Mouse (Mus musculus): ENCODE measurements around the gene Acadm.

The Acadm gene

DNA sequence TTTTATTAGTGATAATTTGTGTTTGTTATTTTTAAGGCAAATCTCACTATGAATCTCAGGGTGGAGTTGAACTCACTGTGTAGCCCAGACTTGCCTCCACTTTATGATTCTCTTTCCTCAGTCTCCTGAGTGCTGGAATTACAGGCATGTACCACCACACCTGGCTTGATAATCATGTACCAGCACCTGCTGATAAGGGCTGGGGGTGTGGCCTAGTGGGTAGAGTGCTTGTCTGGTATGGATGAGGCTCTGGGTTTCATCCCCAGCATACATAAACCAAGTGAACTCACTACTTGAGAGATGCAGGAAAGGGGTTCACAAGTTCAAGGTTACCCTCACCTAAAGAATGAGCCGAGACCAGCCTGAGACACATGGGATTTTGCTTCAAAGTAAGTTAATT lies 42.5 kb downstream of the Acadm start:
- no peak for DNase-seq (ENCODE audit: low spot score)

DNA sequence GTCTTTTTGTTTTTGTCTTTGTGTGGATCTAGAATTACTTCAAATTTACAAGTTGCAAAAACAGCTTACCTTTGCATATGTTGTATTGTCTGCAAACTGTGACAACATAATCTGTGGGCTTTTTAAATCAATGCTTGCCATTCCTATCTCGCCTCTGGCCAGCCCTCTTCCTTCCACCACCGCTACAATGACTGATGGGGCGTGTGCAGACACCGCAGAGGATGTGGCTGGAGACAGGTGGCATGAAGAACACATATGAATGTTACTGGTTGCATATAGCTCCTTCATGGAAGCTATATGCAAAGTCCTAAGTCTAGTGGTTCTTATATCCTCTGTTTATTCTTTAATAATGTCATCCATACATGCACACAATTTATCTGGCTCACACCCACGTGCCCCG lies 47.2 kb downstream of the Acadm start:
- no peak for DNase-seq (ENCODE audit: low spot score)

DNA sequence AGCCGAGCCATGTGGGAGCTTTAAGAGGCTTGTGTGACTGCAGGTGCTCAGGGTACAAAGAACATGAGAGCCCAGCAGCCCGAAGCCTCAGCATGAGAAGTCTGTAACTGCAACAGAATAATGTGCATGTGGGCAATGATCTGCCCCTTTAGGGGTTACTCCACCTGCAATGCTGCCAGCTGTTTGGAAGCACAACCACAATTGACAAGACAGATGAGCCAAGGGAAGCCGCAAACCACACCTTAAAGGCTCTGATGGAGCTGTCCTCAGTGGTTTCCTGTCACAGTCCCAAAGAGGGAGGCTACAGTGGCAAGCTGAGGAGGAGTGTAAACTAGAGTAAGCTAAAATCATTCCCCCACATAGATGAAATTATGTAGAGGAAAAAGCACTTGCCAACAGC lies 49.0 kb downstream of the Acadm start:
- DNase-seq (ENCODE audit: low spot score): no peak

DNA sequence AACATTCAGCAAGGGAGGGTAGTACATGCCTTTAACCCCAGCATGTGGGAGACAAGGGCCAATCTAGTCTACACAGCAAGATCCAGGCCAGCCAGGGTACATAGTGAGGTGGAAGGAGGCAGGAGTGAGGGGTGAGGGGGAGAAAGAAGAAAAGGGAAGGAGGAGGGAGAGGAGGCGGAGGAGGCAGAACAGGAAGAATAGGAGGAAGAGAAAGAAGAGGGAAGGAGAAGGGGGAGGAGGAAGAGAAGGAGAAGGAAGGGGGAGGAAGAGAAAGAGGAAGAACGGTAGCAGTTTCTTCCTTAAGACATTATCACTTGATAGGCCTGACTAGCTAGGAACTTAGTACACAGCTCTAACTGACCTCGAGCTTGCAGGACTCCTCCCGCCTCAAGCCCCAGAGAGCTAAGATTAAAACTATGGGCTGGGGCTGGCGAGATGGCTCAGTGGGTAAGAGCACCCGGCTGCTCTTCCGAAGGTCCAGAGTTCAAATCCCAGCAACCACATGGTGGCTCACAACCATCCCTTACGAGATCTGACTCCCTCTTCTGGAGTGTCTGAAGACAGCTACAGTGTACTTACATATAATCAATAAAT lies 55.1 kb downstream of the Acadm start:
- DNase-seq (ENCODE audit: low spot score): no peak

DNA sequence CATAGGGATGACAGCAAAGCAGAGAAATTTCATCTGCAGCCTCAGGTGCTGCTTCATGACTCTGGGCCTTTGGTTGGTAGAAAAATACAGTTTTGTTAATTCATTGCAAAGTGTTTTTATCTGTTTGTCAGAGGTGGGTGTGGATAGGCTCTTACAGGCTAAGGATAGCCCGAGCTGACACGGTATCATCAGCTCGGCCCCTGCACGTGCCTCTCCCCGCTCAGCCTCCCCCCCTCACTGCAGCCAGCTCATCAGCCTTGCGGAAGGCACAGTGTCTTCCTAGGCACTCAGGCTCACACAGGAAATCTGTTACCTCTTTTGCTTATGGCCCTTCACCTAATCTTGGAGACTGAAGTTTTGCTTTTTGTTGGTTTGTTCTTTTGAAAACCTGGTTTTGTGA lies 56.3 kb downstream of the Acadm start:
- DNase-seq (ENCODE audit: low spot score): no peak

DNA sequence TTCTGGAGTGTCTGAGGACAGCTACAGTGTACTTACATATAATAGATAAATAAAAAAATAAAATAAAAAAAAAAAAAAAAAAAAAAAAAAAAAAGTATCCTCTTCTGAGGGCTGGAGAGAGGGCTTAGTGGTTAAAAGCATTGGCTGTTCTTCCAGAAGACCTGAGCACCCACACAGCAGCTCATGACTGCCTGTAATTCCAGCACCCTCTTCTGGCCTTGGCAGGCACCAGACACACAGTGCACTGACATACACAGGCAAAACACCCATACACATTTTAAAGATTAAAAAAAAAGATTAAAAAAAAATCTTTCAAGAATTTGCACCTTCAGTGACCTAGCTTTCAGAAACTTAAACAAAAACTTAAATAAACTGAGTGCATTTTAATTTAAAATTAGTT lies 58.1 kb downstream of the Acadm start:
- DNase-seq (ENCODE audit: low spot score): no peak

Measured in embryo, embryonic 10.5 days (tissue).